In the genomic region with DNA sequence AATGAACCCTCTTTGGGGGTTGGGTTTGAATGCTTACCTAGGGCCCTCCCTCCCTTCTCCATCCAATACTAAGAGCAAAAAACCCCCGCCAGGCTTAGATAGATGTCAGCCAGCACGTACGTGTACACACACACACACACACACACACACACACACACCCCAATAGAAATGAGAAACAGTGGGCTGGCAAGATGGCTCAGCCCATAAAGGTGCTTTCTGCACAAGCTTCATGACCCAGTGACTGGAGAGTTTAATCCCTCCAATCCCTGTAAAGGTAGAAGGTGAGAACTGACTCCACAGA, we compare ENCODE assay signal across 21 mouse cellular contexts.
DNase-seq lines count a peak whose midpoint lies in the region; ATAC-seq and TF ChIP-seq lines count a peak whose summit lies in the region.
"Had no signal": no experiment of that assay in that cellular context is flagged by ENCODE, and none has a peak within 500 bp of the region (broad histone marks: within the 10 kb centered on the region; RNA-seq: fewer than 3 reads in every experiment).

No protein-coding gene starts in this region.

- no peak for DNase-seq in forebrain, embryonic 10.5 days (ENCODE audit: extremely low spot score, low spot score)
- DNase-seq in forebrain, postnatal 0 days = no peak
- DNase-seq in hindbrain, embryonic 11.5 days (ENCODE audit: low spot score) = no peak
- DNase-seq in heart, adult 8-10 months (ENCODE audit: low spot score) = no peak
- no peak for DNase-seq in gastrocnemius, postnatal 14 days
- no peak for DNase-seq in gastrocnemius, postnatal 4 days (ENCODE audit: low spot score in 2 of 2)
- DNase-seq: cerebellum, adult 9-10 months; kidney, adult 11 months; kidney, postnatal 14 days; layer of hippocampus, adult 9-11 months; lung, postnatal 10 days; right cerebral cortex, adult 18-20 months; thymus, postnatal 14 days had no signal

- H3K27ac ChIP-seq in forebrain, embryonic 10.5 days = peak overlapping the region; percentile 80
- no peak overlapping the region for H3K27ac ChIP-seq in forebrain, postnatal 0 days (ENCODE audit: low read depth, low read length)
- H3K27ac ChIP-seq in embryonic facial prominence, embryonic 15.5 days (replicated peaks) = 0 out of 2 replicates have a peak overlapping the region, but pooled peaks have one; percentile 56
- peak overlapping the region; percentile 21; the same call in 1 of the 2 replicates for H3K27ac ChIP-seq in hindbrain, embryonic 11.5 days (ENCODE audit: low read depth, low read length)
- H3K27ac ChIP-seq in midbrain, embryonic 13.5 days = peak overlapping the region; percentile 74
- H3K27ac ChIP-seq: heart, embryonic 15.5 days; limb, embryonic 15.5 days; stomach, postnatal 0 days had no signal

- no peaks in the 10 kb centered on the region for H3K9me3 ChIP-seq in forebrain, embryonic 10.5 days
- H3K9me3 ChIP-seq in forebrain, postnatal 0 days (ENCODE audit: low read length) = no peaks in the 10 kb centered on the region
- H3K9me3 ChIP-seq in embryonic facial prominence, embryonic 15.5 days (replicated peaks) = no peaks in the 10 kb centered on the region
- H3K9me3 ChIP-seq in hindbrain, embryonic 11.5 days (ENCODE audit: control insufficient read depth, low read length) = no peaks in the 10 kb centered on the region
- no peaks in the 10 kb centered on the region for H3K9me3 ChIP-seq in midbrain, embryonic 13.5 days
- H3K9me3 ChIP-seq: heart, embryonic 15.5 days; limb, embryonic 15.5 days had no signal

- TF ChIP-seq CTCF in forebrain, postnatal 0 days (IDR thresholded peaks at IDR 0.05; ENCODE audit: low read depth) = no peak

- peaks cover 91% of the 10 kb centered on the region for H3K4me1 ChIP-seq in forebrain, embryonic 10.5 days
- H3K4me1 ChIP-seq in forebrain, postnatal 0 days (ENCODE audit: insufficient read depth) = 0 out of 2 replicates have a peak, but pooled peaks cover 9% of the 10 kb centered on the region
- H3K4me1 ChIP-seq in embryonic facial prominence, embryonic 15.5 days = peaks cover 73% of the 10 kb centered on the region
- peaks cover 18% of the 10 kb centered on the region for H3K4me1 ChIP-seq in hindbrain, embryonic 11.5 days (replicated peaks; ENCODE audit: control insufficient read depth, insufficient read depth, low read length)
- peaks cover 63% of the 10 kb centered on the region for H3K4me1 ChIP-seq in midbrain, embryonic 13.5 days (replicated peaks)

- no peak overlapping the region for H3K9ac ChIP-seq in forebrain, postnatal 0 days
- H3K9ac ChIP-seq in embryonic facial prominence, embryonic 15.5 days = no peak overlapping the region
- no peak overlapping the region for H3K9ac ChIP-seq in hindbrain, embryonic 11.5 days (ENCODE audit: low read depth, low read length)
- no peak overlapping the region for H3K9ac ChIP-seq in midbrain, embryonic 13.5 days (replicated peaks)
- H3K9ac ChIP-seq: heart, embryonic 15.5 days; limb, embryonic 15.5 days had no signal

- H3K36me3 ChIP-seq in forebrain, embryonic 10.5 days (replicated peaks) = no peaks in the 10 kb centered on the region; the same call in 1 of the 2 replicates
- no peaks in the 10 kb centered on the region for H3K36me3 ChIP-seq in forebrain, postnatal 0 days (ENCODE audit: insufficient read depth)
- H3K36me3 ChIP-seq in embryonic facial prominence, embryonic 15.5 days = no peaks in the 10 kb centered on the region
- no peaks in the 10 kb centered on the region for H3K36me3 ChIP-seq in hindbrain, embryonic 11.5 days (ENCODE audit: control insufficient read depth, insufficient read depth, low read length)
- H3K36me3 ChIP-seq in midbrain, embryonic 13.5 days = no peaks in the 10 kb centered on the region
- H3K36me3 ChIP-seq: G1E; heart, embryonic 15.5 days had no signal

- 0 out of 2 replicates have a peak overlapping the region, but pooled peaks have one; percentile 3 for H3K4me3 ChIP-seq in forebrain, embryonic 10.5 days
- no peak overlapping the region for H3K4me3 ChIP-seq in forebrain, postnatal 0 days (ENCODE audit: low read depth, low read length)
- no peak overlapping the region for H3K4me3 ChIP-seq in embryonic facial prominence, embryonic 15.5 days (replicated peaks)
- H3K4me3 ChIP-seq in hindbrain, embryonic 11.5 days (ENCODE audit: low read depth, low read length) = no peak overlapping the region
- no peak overlapping the region for H3K4me3 ChIP-seq in midbrain, embryonic 13.5 days (replicated peaks)
- H3K4me3 ChIP-seq: heart, embryonic 15.5 days; limb, embryonic 15.5 days; myocyte had no signal

- no peak overlapping the region for H3K4me2 ChIP-seq in forebrain, postnatal 0 days (ENCODE audit: low read depth)
- H3K4me2 ChIP-seq in embryonic facial prominence, embryonic 15.5 days (replicated peaks) = no peak overlapping the region
- no peak overlapping the region for H3K4me2 ChIP-seq in hindbrain, embryonic 11.5 days (replicated peaks; ENCODE audit: low read depth, low read length)
- no peak overlapping the region for H3K4me2 ChIP-seq in midbrain, embryonic 13.5 days (replicated peaks)
- H3K4me2 ChIP-seq: heart, embryonic 15.5 days; limb, embryonic 15.5 days had no signal

- 15% methylated on average over 3 of the region's 3 CpGs for WGBS in forebrain, embryonic 10.5 days
- WGBS in forebrain, postnatal 0 days = 19% methylated on average over 3 of the region's 3 CpGs
- 44% methylated on average over 3 of the region's 3 CpGs for WGBS in embryonic facial prominence, embryonic 15.5 days
- 9% methylated on average over 3 of the region's 3 CpGs for WGBS in hindbrain, embryonic 11.5 days
- 4% methylated on average over 3 of the region's 3 CpGs for WGBS in midbrain, embryonic 13.5 days

- ATAC-seq in forebrain, postnatal 0 days = no peak
- ATAC-seq in embryonic facial prominence, embryonic 15.5 days (ENCODE audit: insufficient number of reproducible peaks, low FRiP score, low TSS enrichment, low read depth) = no peak
- peak; percentile 55; the same call in 1 of the 2 replicates for ATAC-seq in hindbrain, embryonic 11.5 days (ENCODE audit: low FRiP score)
- ATAC-seq in midbrain, embryonic 13.5 days = no peak; the same call in 1 of the 2 replicates
- ATAC-seq: CD4-positive, CD25-positive, alpha-beta regulatory T cell, adult 4 months had no signal

- peaks cover 74% of the 10 kb centered on the region for H3K27me3 ChIP-seq in forebrain, embryonic 10.5 days (ENCODE audit: poor library complexity, severe bottlenecking)
- H3K27me3 ChIP-seq in forebrain, postnatal 0 days (ENCODE audit: insufficient read depth, low read length) = no peaks in the 10 kb centered on the region
- H3K27me3 ChIP-seq in embryonic facial prominence, embryonic 15.5 days = no peaks in the 10 kb centered on the region
- H3K27me3 ChIP-seq in hindbrain, embryonic 11.5 days (ENCODE audit: control insufficient read depth, insufficient read depth, low read length) = 0 out of 2 replicates have a peak, but pooled peaks cover 3% of the 10 kb centered on the region
- H3K27me3 ChIP-seq in midbrain, embryonic 13.5 days = peaks cover 11% of the 10 kb centered on the region
- H3K27me3 ChIP-seq: limb, embryonic 15.5 days had no signal

- intact Hi-C loops in gastrocnemius, postnatal 14 days (cut with DNase I; ENCODE audit: low total_unique reads) = no loop called here
